10 mouse cellular contexts compared by ENCODE assay signal in the genomic region with DNA sequence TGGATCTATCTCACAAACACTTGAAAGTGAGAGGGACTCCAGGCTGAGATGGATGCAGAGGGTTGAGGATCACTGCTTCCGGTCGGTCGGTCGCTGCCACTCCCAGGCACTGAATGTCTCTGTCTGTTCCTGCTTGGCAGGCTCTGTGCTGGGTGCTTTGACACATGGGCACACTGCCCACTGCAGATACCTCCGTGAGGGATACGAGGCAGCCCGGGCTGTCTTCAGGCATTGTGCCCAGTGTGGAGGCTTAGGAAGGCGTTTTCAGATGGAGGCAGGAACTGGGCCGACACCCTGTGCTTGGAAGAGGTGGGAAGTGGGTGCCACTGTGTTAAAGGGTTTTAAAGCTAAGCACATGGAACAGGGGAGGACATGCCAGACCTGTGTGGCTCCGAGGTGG. TPM values are rescaled to one million over a fixed set of nuclear protein-coding genes. Genes with fewer than 3 reads are reported as not detected.
A peak's percentile ranks its signal among the peaks of the same experiment; 100 is the strongest.
DNase-seq lines count a peak whose midpoint lies in the region; ATAC-seq lines count a peak whose summit lies in the region.
"Had no signal": no experiment of that assay in that cellular context is flagged by ENCODE, and none has a peak within 500 bp of the region (broad histone marks: within the 10 kb centered on the region; RNA-seq: fewer than 3 reads in every experiment).

No protein-coding gene starts in this region.

- intact Hi-C loops in heart, postnatal 25 days (cut with DNase I) = no loop called here

- H3K27ac ChIP-seq in embryonic facial prominence, embryonic 10.5 days (replicated peaks) = 0 out of 2 replicates have a peak overlapping the region, but pooled peaks have one; percentile 48
- H3K27ac ChIP-seq in stomach, embryonic 16.5 days (ENCODE audit: low read length) = peak overlapping the region; percentile 15; the same call in 1 of the 2 replicates
- H3K27ac ChIP-seq: macrophage had no signal

- peaks cover 12% of the 10 kb centered on the region for H3K27me3 ChIP-seq in embryonic facial prominence, embryonic 10.5 days (replicated peaks; ENCODE audit: low read depth, poor library complexity, severe bottlenecking)
- H3K27me3 ChIP-seq in stomach, embryonic 16.5 days (ENCODE audit: control insufficient read depth, insufficient read depth, low read length) = no peaks in the 10 kb centered on the region

- peaks cover 41% of the 10 kb centered on the region for H3K4me1 ChIP-seq in embryonic facial prominence, embryonic 10.5 days
- peaks cover 6% of the 10 kb centered on the region; the same call in 1 of the 2 replicates for H3K4me1 ChIP-seq in stomach, embryonic 16.5 days (ENCODE audit: control insufficient read depth, insufficient read depth, low read length)

- H3K4me3 ChIP-seq in embryonic facial prominence, embryonic 10.5 days = no peak overlapping the region
- H3K4me3 ChIP-seq in stomach, embryonic 16.5 days (replicated peaks; ENCODE audit: low read length) = no peak overlapping the region

- H3K36me3 ChIP-seq in embryonic facial prominence, embryonic 10.5 days (replicated peaks) = no peaks in the 10 kb centered on the region
- H3K36me3 ChIP-seq in stomach, embryonic 16.5 days (ENCODE audit: control insufficient read depth, insufficient read depth, low read length) = no peaks in the 10 kb centered on the region

- peak; percentile 68 for DNase-seq in urinary bladder, postnatal 14 days (ENCODE audit: low spot score)
- DNase-seq in urinary bladder, adult 2 months (ENCODE audit: low spot score) = no peak
- DNase-seq in embryonic facial prominence, embryonic 10.5 days (ENCODE audit: low spot score) = no peak
- peak; percentile 44 for DNase-seq in heart, postnatal 25 days (ENCODE audit: low spot score)
- peak; percentile 82 to 88 for DNase-seq in lung, adult 18-20 months
- no peak for DNase-seq in yolk sac, embryonic 10.5 days (ENCODE audit: low spot score)
- no peak for DNase-seq in spleen, postnatal 10 days (ENCODE audit: low spot score in 2 of 2)

- peak; percentile 27; the same call in 1 of the 2 replicates for ATAC-seq in stomach, embryonic 16.5 days (ENCODE audit: insufficient read depth, low FRiP score)

- 85% methylated on average over 10 of the region's 10 CpGs for WGBS in embryonic facial prominence, embryonic 10.5 days
- 49% methylated on average over 10 of the region's 10 CpGs for WGBS in stomach, embryonic 16.5 days

- no peak overlapping the region for H3K4me2 ChIP-seq in stomach, embryonic 16.5 days (ENCODE audit: low read depth, low read length)

- no peaks in the 10 kb centered on the region for H3K9me3 ChIP-seq in embryonic facial prominence, embryonic 10.5 days
- no peaks in the 10 kb centered on the region for H3K9me3 ChIP-seq in stomach, embryonic 16.5 days (replicated peaks; ENCODE audit: control insufficient read depth, low read length)

- no peak overlapping the region for H3K9ac ChIP-seq in stomach, embryonic 16.5 days (ENCODE audit: low read length)

RNA-seq across cellular contexts. Expression of a gene that starts 50.7 kb away (rescaled TPM):
- 0.04 TPM in 2 replicates for polyA plus RNA-seq in urinary bladder, adult 2 months (2012; rRNA removed)
- polyA plus RNA-seq in embryonic facial prominence, embryonic 10.5 days (2016; fragmentation: Nextera tagmentation; extraction: Ambion mirVana) = 0.06 TPM in 2 replicates
- not detected for total RNA-seq in heart, postnatal 25 days (2021)
- polyA plus RNA-seq in stomach, embryonic 16.5 days (2015; fragmentation: Nextera tagmentation; extraction: Ambion mirVana) = not detected in 2 replicates
- polyA plus RNA-seq: gonadal fat pad, adult 2 months; macrophage had no signal

Comparison
In these comparisons a context has a peak if more than half of its experiments do, and no peak if none do; other contexts are left out.
1. DNase-seq: peak in urinary bladder, postnatal 14 days (single experiment), heart, postnatal 25 days (single experiment) and lung, adult 18-20 months (2 of 2); none in urinary bladder, adult 2 months (single experiment), embryonic facial prominence, embryonic 10.5 days (single experiment), yolk sac, embryonic 10.5 days (single experiment) and spleen, postnatal 10 days (0 of 2).